Mouse (Mus musculus): ENCODE data around the gene Gm20388.

Gm20388 gene

DNA sequence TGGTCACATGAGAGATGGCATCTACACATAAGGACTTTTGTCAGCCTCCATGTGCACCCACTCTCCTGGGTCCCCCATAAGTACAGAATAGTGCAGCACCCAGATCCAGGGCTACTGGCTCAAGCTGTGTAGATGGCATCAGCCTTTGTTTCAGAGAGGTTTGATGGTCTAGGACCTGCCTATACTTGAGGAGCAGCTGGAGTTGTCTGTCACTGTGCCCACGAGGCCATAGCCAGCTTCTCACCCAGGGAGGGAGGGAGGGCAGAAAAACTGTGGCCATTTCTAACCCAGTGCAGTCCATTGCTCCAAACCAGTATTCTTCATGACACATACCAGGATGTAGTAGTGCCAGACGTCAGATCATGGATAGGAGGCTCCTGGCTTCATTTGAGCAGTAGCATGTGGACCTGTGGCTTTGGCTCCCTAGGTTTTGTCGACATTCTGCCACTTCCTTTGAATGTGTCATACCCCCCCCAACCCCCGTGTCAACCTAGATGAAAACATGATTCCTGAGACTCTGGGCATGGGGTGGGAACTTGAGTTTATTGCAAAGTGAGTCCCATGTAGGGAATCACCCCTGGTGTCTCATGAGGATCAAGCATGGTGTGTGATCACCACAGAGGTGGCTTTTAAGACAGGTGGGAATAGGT, 4377.7 kb downstream of the Gm20388 start:
- no peak for DNase-seq (ENCODE audit: low spot score in 2 of 2)

DNA sequence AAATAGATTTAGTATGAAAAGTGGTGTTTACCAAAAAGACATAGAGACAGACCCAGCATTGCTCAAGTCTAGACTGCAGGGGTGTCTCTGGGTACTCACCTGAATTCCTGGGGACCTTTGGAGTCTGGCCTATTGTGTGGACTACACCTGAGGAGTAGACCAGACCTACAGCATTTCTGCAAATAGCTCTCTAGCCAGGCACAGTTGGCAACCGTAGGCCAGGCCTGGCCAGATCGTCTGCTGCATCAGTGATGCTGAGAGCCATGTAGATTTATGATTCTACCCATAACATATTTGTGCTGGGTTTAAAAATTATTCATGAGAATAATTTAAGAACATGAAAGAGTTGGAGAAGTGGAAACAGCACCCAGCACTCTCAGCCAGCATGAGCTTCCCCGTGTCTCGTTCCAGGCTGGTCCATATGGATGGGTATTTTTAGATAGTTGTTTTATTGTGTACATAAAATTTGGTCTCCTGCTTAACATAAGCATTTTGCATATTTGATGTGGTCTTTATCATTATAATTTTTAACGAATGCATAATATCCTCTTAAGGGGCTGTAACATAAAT, 4378.9 kb downstream of the Gm20388 start:
- DNase-seq (ENCODE audit: low spot score in 2 of 2), result no peak

DNA sequence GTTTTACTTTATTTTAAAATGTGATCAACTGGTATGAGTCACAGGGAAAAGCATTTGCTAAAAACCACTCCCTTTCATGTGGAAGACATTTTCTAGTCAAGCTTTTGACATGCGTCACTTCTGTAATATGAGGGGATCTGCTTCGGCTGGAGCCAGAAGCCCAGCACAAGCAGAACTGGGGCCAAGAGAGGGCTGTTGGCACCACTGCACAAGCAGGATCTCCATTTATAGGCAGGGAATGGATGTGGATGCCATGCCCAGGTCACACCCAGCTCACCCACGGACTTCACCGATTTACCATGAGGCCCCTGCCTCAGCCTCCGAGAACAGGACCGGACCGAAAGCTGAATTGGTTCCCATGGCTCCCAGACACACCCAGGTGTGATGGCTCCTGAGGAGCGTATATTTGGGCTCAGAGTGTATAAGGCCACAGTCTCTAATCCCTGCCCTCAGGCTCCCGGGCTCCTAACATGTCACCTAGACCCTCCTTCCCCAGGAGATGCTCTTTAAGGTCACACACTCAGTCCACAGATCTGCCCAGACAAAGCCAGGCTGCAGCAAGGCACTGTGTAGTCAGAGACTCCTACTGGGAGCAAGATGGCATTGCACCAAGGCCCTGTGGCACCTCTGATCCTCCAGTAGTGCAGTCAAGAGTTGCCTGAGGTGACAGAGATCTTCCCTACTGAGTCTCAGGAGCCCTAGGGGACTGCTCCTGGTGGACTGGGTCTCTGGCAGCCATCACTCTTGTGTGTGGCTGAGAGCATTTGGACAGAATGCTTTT, 4380.5 kb downstream of the Gm20388 start:
- DNase-seq (ENCODE audit: low spot score in 2 of 2), result no peak

DNA sequence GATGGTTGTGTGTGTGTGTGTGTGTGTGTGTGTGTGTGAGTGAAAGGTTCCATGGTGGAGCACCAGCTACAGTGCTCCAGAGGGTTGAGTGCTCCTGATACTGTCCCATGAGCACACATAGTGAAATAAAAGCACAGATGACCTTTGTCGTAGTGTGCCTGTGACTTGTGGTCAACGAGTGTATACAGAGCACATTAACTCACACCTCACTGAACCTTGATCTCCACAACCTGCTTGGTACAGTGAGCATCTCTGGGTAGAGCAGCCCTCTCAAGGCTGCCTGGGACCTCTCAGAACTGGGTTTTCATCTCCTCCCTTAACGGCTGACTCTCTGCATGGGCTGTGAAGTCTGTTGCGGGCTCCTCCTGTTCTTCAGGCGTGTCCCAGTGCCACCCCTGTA, 4381.1 kb downstream of the Gm20388 start:
- no peak for DNase-seq (ENCODE audit: low spot score in 2 of 2)

DNA sequence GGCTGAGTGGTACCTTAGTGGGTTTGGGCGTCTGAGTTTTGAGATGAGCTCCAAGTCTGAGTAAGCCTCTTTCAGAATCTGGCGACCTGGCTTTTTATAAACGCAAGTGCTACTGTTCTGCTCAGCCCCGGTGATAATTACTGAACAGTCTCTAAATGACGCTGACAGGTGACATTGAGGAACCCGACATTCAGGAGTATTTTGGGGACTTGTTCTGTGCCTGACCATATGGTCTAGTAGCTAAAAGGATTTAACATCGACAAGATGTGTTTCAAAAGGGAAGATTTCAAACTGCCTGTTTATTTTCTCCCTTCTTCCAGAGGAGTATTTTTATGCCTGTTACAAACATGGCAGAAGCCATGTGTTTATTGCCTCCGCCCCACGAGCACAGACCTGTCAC, 4382.3 kb downstream of the Gm20388 start:
- DNase-seq (ENCODE audit: low spot score in 2 of 2), result no peak

DNA sequence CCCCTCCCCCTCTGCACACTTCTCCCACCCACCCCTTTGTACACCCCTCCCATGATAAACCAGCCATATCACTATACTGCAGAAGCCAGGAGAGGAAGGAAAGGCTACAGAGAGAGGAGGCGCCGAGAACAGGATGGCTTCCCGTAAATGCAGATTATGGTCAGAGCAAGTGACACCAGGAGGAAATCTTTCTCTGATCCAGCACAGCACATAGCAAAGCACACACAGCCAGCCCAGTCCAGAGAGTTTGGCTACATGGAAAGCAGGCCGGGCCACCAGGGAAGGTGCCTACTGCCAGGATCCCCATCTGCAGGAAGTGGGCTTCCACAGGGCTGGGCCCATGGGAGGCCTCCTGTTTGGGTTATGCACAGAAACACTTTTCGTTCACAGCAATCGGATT, 4383.8 kb downstream of the Gm20388 start:
- DNase-seq (ENCODE audit: low spot score in 2 of 2), result no peak

DNA sequence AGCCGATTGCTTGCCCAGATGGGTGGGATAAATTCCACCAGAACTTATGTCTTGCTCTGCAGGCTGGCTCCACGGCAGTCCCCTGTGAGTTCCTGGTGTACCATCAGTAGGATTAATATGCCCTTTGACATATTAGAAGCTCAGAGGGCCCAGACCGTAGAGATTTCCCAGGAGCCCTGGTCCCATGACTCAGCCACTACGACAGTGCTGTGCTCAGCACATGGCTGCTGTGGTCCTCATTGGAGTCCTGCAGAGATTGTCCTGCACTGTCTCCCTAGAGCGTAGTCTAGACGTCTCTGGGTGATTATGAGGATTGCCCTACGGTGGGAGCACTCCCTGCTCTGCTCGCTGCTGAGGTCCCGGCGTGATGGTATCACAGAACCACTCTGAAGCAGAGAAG, 4384.3 kb downstream of the Gm20388 start:
- DNase-seq (ENCODE audit: low spot score in 2 of 2), result no peak

DNA sequence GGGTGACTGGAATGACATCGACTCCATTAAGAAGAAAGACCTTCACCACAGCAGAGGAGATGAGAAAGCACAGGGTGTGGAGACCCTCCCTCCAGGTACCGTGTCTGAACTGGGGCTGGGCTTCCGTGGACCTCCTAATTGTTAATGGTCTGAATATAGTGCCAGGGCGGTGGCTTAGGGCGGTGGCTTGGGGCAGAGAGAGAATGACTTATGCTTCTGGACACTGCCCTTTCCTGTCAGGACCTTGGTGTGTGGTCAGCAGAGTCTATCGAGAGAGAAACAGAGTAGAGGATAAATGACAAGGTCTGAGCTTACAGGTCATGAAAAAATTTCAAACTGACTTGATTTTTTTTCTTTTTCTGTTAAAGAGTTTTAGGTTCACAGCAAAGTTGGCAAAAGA, 4384.7 kb downstream of the Gm20388 start:
- no peak for DNase-seq (ENCODE audit: low spot score in 2 of 2)

DNA sequence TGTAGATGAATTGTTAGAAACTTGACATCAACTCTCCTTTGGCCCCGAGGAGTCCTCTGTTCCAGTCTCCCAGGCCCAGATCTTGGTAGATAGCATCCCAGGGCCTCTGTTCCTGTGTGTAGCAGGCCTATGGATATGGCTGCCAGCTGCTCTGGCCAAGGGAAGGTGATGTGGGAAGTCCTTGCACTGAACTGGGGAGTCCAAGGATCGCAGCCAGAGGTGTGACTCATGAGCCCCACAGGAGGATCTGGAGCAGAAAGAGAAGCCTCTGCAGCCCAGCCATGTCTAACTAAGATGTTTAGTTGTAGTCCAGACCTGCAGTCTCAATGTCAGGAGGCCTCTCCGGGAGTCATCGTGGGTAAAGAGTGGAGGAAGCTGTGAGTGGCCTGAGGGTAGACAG, 4390.9 kb downstream of the Gm20388 start:
- DNase-seq (ENCODE audit: low spot score in 2 of 2), result no peak

DNA sequence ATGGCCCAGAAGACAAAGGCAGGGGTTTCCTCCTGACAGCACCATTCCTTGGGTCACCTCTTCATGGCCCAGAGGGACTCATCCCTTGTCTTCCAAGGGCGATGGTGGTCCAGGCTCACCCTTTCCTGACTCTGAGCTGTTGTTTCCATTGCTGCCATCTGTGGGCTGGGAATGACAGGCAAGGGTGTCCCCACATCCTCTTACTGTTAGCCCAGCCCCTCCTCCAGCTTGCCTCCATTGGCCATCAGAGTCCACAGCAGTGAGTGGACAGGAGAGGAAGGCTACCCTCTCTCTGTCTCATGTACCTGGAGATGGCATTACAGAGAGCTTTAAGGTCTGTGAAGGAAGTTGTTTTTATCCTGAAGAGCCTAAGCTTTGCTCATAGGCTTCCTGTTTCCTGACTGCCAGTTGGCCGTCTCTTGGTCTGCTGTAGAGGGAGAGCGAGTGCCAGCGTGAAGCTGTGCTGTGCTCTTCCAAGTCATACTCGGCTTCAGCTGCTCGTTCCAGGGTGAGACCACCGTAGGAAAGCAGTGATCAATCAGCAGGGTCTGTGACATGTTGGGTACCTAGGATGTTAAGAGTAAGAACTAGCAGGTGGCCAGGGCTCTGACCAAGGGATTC, 4391.4 kb downstream of the Gm20388 start:
- DNase-seq (ENCODE audit: low spot score in 2 of 2), result no peak

DNA sequence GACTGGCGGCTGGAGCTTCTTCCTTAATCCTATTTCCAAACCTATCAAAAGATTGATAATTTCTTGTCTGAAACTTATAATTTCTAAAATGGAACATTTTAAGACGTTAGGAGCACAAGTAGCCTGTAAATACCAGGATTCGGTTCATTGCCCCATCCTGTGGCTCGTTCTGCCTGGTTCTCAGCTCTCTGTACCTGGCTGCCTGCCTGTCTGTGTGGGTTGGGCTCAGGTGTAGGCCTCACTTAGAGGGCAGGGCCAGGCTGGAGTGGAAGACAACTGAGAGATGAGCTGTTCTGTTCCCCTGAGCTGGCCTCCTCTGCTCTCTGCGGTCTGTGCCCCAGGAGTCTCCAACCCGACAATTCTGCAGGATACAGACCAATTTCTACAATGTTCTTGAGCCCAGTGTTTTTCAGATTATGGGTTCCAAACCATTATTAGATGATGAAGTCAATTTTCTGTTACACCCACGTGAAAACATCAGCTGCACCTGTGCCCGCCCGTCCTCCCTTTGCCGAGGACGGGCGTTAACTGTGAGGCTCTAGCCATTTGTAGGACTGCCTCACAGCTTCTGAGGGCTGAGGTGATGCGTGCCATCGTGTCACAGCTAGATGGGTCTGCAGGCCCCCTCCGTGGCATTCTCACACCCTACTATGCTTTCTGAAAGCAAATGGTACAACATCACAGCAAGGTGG, 4392.7 kb downstream of the Gm20388 start:
- DNase-seq (ENCODE audit: low spot score in 2 of 2), result no peak

DNA sequence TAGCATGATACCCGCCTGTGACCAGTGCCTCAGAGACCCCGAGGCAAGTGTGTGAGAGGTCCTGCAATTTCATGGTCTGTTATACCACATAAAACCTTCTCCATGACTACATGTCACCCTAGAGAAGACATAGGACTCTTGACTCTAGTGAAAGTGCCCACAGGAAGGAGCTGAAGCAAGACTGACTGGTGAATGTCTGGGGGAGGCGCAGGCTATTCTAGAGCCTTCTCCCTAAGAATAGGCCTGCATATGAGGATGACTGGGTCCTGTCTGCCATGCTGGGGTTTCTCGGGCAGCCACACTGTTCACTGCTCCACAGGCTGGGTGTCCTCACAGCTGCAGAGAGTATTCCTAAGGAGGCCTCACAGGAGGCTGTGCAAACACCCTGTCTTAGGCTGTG, 4393.5 kb downstream of the Gm20388 start:
- DNase-seq (ENCODE audit: low spot score in 2 of 2), result no peak

DNA sequence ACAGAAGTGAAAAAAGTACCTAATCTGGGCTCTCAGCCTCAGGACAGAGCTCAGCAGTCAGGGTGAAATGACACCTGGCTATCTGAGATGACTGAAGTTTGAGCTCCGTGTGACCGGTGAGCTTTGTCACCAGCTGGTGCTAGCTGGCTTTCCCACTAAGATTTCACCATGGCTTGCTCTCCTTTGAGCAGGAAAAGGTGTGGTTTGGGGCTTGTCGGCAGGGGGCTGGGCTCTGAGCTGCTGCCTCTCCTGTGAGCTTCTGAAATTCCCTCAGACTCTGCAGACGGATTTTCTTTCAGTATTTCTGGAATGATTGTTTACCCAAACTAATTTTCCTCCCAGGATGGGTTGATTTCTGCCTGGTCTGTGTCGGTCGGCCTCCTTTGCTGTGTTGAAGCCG, 4395.9 kb downstream of the Gm20388 start:
- DNase-seq (ENCODE audit: low spot score in 2 of 2), result no peak

DNA sequence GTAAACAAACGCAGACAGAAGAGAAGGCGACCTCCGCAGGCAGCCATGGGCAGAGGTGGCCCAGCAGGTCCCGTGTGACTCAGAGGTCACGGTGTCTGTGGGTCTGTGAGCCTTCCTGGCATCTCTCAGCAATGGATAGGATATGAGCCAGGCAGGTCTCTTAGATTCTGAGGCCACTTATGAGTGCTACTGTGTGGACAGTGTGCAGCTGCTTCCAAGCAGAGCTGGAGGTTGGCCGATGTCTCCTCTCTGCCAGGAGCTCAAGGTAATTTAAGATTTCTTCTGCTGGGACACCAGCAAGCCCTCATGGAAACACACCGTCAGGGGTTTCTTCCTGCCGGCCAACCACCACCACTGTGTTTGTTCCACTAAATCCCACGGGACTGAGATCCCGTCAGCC, 4397.1 kb downstream of the Gm20388 start:
- DNase-seq (ENCODE audit: low spot score in 2 of 2), result no peak

DNA sequence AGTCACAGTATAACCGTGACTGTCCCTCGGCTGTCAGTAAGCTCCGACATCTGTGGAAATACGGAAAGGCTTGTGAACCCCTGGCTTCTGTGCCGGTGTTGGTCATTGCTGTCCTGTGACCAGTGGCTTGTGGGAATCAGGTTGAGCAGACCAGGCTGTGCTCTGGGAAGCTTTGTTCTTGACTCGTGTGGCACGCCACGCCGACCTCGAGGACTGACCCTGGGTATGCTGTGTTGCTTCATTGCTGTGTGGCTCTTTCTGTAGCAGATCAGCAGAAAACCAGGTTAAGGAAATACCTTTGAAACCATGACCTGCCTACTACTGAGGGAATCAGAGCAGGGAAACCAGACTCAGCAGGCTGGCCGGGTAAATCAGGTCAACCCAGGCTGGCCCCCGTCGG, 4399.9 kb downstream of the Gm20388 start:
- DNase-seq (ENCODE audit: low spot score in 2 of 2), result no peak

DNA sequence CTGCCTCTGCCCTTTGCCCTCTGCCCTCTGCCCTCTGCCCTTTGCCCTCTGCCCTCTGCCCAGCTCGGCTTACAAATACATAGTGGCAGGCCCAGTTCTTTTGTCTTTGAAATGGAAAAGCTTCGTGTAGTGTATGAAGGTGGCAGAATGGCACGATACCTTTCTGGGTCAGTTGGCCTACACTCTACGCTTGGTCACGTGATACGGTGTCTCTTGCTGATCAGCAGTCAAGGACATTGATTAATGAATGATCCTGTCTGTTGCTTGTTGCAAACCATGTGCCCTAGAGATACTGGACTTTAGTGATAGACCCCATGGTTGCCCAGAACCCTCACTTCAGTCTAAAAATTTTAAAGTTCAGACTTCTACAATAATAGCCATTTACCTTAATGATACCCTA, 4400.5 kb downstream of the Gm20388 start:
- DNase-seq (ENCODE audit: low spot score in 2 of 2), result no peak

DNA sequence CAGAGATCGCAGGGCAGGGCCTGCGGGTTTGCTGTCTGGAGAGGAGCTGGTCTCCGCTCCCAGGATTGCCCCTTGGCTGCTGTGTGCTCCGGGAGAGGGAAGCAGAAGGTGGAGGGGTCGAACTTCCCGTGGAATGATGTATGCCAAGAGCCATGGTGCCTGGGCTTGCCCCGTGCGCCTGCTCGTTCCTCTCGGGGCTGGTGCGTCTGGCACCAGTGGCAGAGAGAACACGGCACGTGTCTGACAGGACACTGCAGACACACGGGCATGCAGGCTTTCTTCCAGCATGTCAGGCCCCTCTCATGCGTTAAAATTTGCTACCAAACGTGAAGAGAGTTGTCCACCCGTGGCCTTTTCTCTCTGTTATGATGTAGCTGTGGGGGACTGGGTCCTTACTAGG, 4401.1 kb downstream of the Gm20388 start:
- DNase-seq (ENCODE audit: low spot score in 2 of 2), result no peak

DNA sequence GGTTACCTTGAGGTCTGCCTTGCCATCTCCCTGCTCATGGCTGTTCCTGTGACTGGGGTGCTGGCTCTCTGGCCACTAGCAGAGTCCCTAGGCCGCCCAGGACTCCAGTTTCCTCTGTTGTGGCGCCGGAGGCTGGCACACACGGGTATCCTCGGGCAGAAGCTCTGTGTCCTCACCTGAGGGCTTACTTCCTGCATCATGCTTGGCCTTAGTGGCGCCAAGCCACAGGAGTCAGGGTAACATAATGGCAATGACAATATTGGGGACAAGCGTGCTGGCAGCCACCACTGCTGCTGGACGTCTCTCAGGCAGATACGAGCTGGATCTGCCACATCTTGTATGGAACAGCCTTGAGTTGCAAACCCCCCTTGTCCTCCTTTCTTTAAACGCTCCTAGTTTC, 4401.6 kb downstream of the Gm20388 start:
- DNase-seq (ENCODE audit: low spot score in 2 of 2), result no peak

DNA sequence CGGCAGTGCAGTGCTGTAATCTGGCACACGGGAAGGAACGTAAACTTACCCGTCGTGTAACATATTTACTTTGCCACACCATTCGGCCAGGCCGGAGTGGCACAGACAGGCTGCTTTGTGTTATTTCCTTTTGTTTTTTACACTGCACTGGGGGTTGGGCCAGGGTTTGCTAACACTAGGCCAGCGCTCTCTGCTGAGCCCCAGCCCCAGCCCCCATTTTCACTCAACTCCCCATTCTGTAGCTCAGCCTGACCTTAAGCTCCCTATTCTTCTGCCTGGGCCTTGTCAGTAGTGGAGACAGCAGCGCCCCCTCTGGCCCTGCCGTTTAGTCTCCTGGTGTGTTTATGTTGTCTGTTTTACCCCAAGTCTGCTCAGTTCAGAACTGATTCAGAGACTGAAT, 4404.2 kb downstream of the Gm20388 start:
- no peak for DNase-seq (ENCODE audit: low spot score in 2 of 2)

DNA sequence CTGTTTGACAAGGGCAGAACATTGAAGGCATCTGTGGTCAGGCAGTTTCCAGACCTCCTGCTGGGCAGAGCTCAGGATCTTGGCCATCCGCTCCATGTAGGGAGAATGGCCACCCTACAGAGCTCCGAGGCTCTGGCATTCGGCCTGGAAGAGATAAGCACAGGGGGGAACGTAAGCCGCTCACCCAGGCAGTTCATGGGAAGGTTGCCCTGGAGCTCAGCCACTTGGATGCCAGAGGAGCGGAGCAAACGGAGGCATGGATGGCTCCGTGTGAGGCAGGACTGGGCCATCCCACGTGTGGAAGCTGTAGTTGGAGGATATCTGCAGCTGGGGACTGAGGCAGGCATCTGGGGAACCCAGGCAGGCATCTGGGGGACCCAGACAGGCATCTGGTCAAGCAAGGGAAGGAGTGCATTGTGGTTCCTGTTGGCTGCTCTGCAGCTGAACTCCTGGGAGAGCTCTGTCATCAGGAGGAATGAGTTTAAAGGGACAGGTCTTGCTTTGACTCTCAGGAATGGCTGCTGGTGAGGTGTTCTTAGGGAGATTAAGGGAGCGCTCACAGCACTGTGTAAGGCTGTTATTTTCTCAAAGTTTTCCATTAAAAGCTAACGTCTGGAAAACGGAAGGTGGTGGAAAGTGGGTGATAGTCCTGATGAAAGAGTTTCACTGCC, 4406.0 kb downstream of the Gm20388 start:
- DNase-seq (ENCODE audit: low spot score in 2 of 2), result no peak

DNA sequence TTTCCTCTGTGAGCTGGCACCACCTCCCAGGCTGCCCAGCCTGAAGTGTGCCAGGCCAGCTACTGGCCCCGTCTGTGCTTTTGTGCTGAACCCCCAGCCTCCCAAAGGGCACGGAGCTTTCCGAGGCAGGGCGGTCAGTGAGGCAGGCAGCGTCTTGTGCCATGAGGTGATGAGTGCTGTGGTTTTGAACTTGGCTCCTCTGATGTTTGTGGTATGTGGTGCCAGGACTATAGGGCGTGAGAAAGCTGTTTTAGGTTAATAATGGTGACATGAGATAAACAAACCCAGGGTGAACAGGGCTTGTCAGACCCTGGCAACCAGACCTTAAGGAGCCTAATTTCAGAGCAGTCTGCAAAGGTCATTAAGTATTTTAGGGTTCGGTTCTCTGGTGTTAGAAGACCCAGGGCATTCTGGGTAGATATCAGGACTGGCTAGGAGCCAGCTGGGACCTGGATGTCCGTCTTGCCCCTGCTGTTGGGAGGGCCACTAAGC, 4406.6 kb downstream of the Gm20388 start:
- no peak for DNase-seq (ENCODE audit: low spot score in 2 of 2)

DNA sequence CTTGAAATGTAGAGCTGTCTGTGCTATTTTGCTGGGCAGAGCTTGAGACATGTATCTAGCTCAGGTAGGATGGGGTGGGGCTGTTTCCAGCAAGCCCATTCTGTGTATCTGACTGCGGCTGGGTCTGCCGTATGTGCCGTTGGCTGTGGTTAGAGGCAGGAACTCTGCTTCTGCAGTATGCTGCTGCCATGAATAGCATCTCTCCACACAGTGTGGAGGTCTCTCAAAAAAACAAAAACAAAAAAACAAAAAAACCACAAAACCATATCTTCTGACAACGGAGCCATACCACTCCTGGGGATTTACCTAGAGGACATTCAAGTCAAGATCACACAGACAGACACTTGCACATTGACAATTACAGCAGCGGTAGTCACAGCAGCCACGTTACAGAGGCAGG, 4407.2 kb downstream of the Gm20388 start:
- DNase-seq (ENCODE audit: low spot score in 2 of 2), result no peak
